Mouse (Mus musculus) erythroblast, embryonic 14.5 days (primary cell): ENCODE results near the gene Myo9b.

Experiments used
- GATA1 ChIP-seq: IDR thresholded peaks from 2 replicates; pipeline ENCODE4 v1.6.1; 2012; ENCODE audit warnings: low read length, inconsistent platforms, mixed read lengths
- TAL1 ChIP-seq: IDR thresholded peaks from 3 replicates; pipeline ENCODE4 v1.6.1; 2012; ENCODE audit warnings: low read length, inconsistent platforms, mixed read lengths

- TF ChIP-seq GATA1, result no peak
- TF ChIP-seq TAL1, result no peak
Observed at GRCm38 (mm10) chr8:71402446-71402964, 130.0 kb downstream of the Myo9b start.
